Mouse (Mus musculus): ENCODE measurements around the gene Rsph6a.

Gene Rsph6a

GRCm38 (mm10) chr7:19078732-19079131, 24.2 kb downstream of the Rsph6a start:
- no peak for DNase-seq (ENCODE audit: low spot score)

GRCm38 (mm10) chr7:19080451-19080950, 26.0 kb downstream of the Rsph6a start:
- no peak for DNase-seq (ENCODE audit: low spot score)

GRCm38 (mm10) chr7:19082171-19082570, 27.7 kb downstream of the Rsph6a start:
- no peak for DNase-seq (ENCODE audit: low spot score)

GRCm38 (mm10) chr7:19083096-19083495, 28.6 kb downstream of the Rsph6a start:
- no peak for DNase-seq (ENCODE audit: low spot score)

GRCm38 (mm10) chr7:19083701-19084100, 29.2 kb downstream of the Rsph6a start, which contains the start of gene Dmpk:
Gene Dmpk (plus strand): TSS chr7:19083849.
- DNase-seq (ENCODE audit: low spot score), result no peak

GRCm38 (mm10) chr7:19084277-19084771, 29.8 kb downstream of the Rsph6a start:
- DNase-seq (ENCODE audit: low spot score), result no peak

- no peak for DNase-seq (ENCODE audit: low spot score)
Observed at GRCm38 (mm10) chr7:19084921-19085473, 30.5 kb downstream of the Rsph6a start.

GRCm38 (mm10) chr7:19085495-19085894, 31.0 kb downstream of the Rsph6a start:
- no peak for DNase-seq (ENCODE audit: low spot score)

GRCm38 (mm10) chr7:19086042-19086441, 31.6 kb downstream of the Rsph6a start:
- no peak for DNase-seq (ENCODE audit: low spot score)

- no peak for DNase-seq (ENCODE audit: low spot score)
Observed at GRCm38 (mm10) chr7:19086760-19087159, 32.3 kb downstream of the Rsph6a start.

- no peak for DNase-seq (ENCODE audit: low spot score)
Observed at GRCm38 (mm10) chr7:19088813-19089212, 34.3 kb downstream of the Rsph6a start.

- no peak for DNase-seq (ENCODE audit: low spot score)
Observed at GRCm38 (mm10) chr7:19091913-19092312, 37.4 kb downstream of the Rsph6a start.

GRCm38 (mm10) chr7:19092381-19093173, 38.1 kb downstream of the Rsph6a start:
- no peak for DNase-seq (ENCODE audit: low spot score)

GRCm38 (mm10) chr7:19093174-19093521, 38.7 kb downstream of the Rsph6a start:
- DNase-seq (ENCODE audit: low spot score), result no peak

GRCm38 (mm10) chr7:19093537-19094385, 39.3 kb downstream of the Rsph6a start:
- DNase-seq (ENCODE audit: low spot score), result peak; percentile 89

- DNase-seq (ENCODE audit: low spot score), result no peak
Observed at GRCm38 (mm10) chr7:19094471-19094825, 40.0 kb downstream of the Rsph6a start, which contains the start of gene Six5. Gene Six5 (plus strand): TSS chr7:19094594.

GRCm38 (mm10) chr7:19094826-19095750, 40.6 kb downstream of the Rsph6a start:
- DNase-seq (ENCODE audit: low spot score), result no peak

GRCm38 (mm10) chr7:19095751-19096110, 41.2 kb downstream of the Rsph6a start:
- DNase-seq (ENCODE audit: low spot score), result no peak

- no peak for DNase-seq (ENCODE audit: low spot score)
Observed at GRCm38 (mm10) chr7:19096421-19096976, 42.0 kb downstream of the Rsph6a start.

- no peak for DNase-seq (ENCODE audit: low spot score)
Observed at GRCm38 (mm10) chr7:19097217-19097616, 42.7 kb downstream of the Rsph6a start.

GRCm38 (mm10) chr7:19097863-19098262, 43.4 kb downstream of the Rsph6a start:
- DNase-seq (ENCODE audit: low spot score), result no peak
